Mouse (Mus musculus): ENCODE measurements at regions not wholly inside any gene's neighbourhood (a gene's known extent, or its start where the extent isn't known, plus 50 kb on each side); places are given as distances from the start of the nearest gene placed in this dataset.

DNA sequence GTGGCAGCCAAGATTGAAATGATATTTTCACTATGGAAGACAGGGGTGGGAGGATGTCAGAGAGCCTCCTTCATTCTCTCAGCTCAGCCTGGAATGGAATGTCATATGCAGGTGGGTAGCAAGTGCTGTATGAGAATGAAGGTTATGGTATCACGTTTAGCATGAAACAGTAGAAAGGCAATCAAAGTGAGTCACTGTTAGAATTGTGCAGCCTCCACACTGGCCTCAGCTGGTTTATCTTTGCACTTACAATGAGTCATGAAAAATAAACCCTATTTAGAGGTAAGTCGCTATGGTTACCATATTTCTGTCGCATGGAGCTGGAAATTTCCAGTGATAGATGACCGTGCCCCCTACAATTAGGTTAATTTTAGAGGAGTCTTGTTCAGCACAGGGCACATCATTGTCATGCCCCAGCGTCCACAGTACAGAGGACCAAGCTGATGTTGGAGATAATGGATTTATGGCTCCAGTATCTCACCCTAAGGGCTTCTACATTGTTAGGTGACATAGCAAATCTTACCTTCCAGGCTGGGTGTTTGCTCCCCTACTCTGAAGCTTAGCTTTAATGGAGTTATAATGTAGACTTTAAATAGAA lies 167.9 kb upstream of the Pard3b start:
- no peak for TF ChIP-seq CTCF (IDR thresholded peaks at IDR 0.05)
- intact Hi-C loops (cut with DNase I): no loop called here
- Histone ChIP-seq H3K4me3 (no peak overlapping the region), H3K27ac (no peak overlapping the region)
- no peak for DNase-seq

DNA sequence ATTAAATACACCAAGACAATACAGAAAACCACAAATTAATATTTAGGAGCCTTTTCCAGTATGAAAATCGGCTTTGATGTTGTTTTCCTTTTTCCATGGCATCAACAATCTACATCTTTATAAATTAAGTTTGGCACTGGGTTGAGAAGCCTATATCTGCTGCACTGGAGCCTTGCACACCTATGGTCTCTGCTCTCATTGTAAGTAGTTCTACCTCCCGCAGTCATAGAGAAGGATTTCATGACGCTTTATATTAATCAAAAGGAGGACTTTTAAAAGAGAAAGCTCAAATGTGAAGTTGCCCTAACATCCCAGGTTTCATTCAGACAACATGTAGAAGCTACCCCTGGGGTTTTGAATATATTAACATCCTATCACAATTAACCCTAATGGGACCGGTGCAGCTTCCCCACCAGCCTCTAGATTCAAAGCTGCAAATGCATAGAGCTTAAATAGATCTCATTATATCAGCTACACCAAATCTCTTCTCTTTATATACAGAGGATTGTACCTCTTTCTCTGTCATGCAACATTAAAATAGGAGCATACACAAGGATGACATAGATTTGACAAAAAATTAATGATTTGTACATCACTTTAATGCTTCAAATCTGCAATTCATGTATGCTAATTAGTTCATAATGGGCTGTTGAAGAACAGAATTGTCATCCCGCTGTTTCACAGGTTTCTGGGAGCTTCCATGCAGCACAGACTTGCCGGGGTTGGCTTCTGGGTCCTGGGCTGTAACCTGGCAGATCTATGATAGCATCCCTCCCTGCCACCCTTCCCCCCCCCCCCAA lies 166.6 kb upstream of the Pard3b start:
- intact Hi-C loops (cut with DNase I): no loop called here
- DNase-seq: no peak
- TF ChIP-seq CTCF (IDR thresholded peaks at IDR 0.05): no peak
- Histone ChIP-seq H3K4me3 (no peak overlapping the region), H3K27ac (no peak overlapping the region)

DNA sequence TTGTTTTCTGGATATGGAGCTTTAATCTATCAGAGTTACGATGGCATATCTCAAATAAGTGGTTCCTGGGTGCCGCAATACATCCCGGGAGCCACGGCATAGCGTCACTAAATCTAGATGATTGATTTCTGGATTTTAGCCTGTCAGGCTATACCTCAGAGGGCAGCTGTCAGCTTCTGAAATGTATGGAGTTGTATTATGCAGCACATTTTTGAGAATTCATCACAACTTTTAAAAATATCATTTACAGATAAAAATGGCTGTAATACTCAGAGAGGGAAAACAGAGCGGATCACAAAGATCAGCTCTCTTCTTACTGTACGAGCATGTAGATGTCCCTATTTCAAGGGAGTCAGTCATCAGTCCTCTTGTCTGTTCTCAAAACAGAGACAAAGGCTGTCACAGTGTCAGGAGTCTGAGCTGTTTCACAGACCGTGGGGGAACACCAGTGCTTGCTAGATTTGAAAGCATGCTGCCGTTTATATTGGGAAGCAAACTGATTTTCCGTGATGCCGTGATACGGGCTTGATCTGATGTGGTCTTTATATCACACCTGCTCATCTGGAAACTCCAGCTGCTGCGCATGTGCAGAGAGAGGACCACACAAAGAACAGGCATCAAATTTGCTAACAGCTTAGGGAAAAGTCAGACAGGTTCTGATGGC lies 165.9 kb upstream of the Pard3b start:
- no peak for TF ChIP-seq CTCF (IDR thresholded peaks at IDR 0.05)

DNA sequence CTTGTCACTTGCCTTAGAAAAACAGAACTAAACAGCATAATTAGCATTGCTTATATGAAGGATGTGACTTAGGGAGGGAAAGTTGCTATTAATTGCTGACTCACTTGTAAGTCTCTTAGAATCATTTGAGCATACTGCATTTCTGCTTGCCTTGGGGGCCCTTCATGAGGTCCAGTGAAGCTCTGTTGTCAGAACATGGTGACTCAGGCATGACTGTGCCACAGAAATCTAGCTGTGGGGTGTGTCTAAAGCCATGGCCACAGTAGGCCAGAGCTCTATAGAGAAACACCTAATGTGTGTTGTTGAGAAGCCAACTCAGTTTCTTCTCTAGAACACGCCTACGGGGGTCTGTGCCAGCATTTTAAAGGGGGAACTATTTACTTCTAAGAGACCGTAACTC lies 153.2 kb upstream of the Pard3b start:
- intact Hi-C loops (cut with DNase I): no loop called here
- Histone ChIP-seq H3K4me3 (no peak overlapping the region), H3K27ac (no peak overlapping the region)
- no peak for DNase-seq
- TF ChIP-seq CTCF (IDR thresholded peaks at IDR 0.05): no peak

More for the DNA sequence above, 165.9 kb upstream of the Pard3b start:
- intact Hi-C loops (cut with DNase I): no loop called here
- Histone ChIP-seq H3K4me3 (no peak overlapping the region), H3K27ac (no peak overlapping the region)
- DNase-seq: no peak

DNA sequence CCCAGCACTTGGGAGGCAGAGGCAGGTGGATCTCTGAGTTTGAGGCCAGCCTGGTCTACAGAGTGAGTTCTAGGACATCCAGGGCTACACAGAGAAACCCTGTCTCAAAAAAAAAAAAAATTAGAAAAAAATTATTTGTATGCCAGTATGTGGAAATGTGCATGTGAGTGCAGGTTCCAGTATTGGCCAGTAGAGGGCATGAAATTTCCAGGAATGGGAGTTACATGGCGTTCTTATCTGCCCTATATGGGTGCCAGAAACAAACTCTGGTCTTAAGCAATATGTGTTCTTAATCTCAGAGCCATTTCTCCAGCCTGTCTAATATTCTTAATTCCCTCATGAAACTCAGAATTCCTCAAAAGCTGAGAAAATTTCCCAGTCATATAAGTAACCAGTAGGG lies 113.7 kb upstream of the Pard3b start:
- DNase-seq: no peak
- peak; percentile 7; the same call in 1 of the 2 replicates for TF ChIP-seq CTCF (IDR thresholded peaks at IDR 0.05)
- Histone ChIP-seq H3K27ac (no peak overlapping the region), H3K4me3 (no peak overlapping the region)
- intact Hi-C loops (cut with DNase I): no loop called here

DNA sequence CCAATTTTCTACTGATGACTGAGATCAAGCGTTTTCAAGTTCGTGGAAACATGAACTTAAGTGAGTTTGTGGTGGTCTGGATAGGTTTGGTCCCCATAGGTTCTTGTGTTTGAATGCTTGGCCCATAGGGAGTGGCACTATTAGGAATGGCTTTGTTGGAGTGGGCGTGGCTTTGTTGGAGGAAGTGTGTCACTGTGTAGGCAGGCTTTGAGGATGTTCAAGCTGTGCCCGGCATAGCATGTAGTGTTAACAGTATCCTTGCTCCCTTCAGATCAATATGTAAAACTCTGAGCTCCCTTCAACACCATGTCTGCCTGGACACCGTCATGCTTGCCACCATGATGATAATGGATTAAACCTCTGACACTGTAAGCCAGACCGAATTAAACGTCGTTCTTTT lies 112.7 kb upstream of the Pard3b start:
- DNase-seq: no peak
- no peak for TF ChIP-seq CTCF (IDR thresholded peaks at IDR 0.05)
- H3K27ac ChIP-seq: no peak overlapping the region
- H3K4me3 ChIP-seq: no peak overlapping the region
- intact Hi-C loops (cut with DNase I): no loop called here

DNA sequence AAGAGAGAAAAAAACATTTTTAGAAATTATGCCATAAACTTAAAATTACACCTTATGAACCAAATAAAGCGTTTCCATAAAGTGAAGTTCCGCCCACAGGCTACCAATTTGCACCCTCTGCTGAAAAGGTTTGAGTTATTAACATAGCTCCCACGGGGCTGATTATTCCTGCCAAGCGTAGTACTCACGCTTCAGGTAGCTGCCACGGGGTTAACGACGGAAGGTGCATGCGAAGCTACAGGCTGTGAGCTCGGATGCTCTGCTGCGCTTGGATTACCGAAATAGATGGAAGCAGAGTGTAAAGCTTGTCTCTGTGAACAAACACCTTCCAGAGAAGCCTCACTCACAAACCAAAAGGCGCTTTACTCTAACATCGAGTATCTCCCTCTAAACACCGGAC lies 109.9 kb upstream of the Pard3b start:
- Histone ChIP-seq H3K4me3 (no peak overlapping the region), H3K27ac (no peak overlapping the region)
- no peak for DNase-seq
- intact Hi-C loops (cut with DNase I): no loop called here
- no peak for TF ChIP-seq CTCF (IDR thresholded peaks at IDR 0.05)

DNA sequence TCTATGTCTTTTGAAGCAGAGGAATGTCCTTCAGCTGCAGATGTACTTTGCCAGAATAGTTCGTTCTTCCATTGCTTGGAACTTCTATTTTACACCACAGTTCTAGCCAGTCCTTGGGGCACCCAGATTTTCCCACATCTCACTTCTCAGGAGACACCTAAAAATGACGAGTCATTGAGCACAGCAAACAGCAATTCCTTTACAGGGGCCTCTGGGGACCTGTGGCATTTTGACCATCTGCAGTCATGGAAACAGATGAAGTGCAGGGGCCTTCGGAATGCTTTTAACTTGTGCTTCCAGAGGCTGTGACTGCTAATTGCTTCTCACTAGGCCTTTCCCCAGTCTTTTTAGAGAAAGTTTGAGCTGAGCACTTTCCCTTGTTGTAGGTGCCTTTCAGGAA lies 108.5 kb upstream of the Pard3b start:
- TF ChIP-seq CTCF (IDR thresholded peaks at IDR 0.05): no peak

DNA sequence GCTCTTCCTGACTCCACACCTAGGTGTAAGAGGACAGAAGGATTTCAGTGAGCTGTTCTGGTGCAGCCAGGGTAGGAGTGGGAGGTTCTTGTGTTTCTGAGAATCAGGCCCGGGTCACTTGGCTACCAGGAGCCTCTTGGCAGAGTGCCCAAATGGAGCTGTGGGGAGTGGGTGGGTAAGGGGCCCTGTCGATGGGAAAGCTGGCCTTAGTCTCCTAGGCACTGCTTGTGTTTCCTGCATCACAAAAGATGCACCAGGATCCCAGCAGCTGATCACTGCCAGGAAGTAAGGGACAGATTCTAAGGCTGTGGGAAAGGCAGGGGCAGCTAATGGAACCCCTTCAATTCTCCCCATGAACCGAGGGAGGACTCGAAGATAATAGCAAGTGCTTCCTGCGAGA lies 107.1 kb upstream of the Pard3b start:
- no peak for DNase-seq
- intact Hi-C loops (cut with DNase I): no loop called here

More for the DNA sequence above, 108.5 kb upstream of the Pard3b start:
- DNase-seq: no peak
- intact Hi-C loops (cut with DNase I): no loop called here
- Histone ChIP-seq H3K4me3 (no peak overlapping the region), H3K27ac (no peak overlapping the region)

DNA sequence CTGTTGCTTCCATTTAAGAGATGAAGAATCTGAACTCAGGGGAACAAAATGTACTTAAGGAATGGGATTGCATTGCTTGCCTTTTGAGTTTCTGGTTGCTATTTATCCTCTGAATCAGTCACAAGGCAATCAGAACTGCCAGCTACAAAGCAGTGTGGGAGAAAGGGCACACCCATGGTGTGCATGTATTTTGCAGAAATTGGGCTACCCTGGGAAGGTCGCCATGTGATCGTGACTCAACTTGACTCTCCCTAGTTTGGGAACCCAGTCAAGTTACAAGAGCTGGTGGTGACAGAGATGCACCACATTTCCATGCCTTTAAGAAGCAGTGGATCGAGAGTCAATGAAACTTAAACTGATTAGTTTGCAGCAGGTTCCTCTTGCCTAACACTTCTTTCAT lies 98.5 kb upstream of the Pard3b start:
- intact Hi-C loops (cut with DNase I): no loop called here
- Histone ChIP-seq H3K4me3 (no peak overlapping the region), H3K27ac (no peak overlapping the region)
- DNase-seq: peak; percentile 27
- TF ChIP-seq CTCF (IDR thresholded peaks at IDR 0.05): no peak

More for the DNA sequence above, 107.1 kb upstream of the Pard3b start:
- Histone ChIP-seq H3K27ac (no peak overlapping the region), H3K4me3 (no peak overlapping the region)
- TF ChIP-seq CTCF (IDR thresholded peaks at IDR 0.05): no peak

DNA sequence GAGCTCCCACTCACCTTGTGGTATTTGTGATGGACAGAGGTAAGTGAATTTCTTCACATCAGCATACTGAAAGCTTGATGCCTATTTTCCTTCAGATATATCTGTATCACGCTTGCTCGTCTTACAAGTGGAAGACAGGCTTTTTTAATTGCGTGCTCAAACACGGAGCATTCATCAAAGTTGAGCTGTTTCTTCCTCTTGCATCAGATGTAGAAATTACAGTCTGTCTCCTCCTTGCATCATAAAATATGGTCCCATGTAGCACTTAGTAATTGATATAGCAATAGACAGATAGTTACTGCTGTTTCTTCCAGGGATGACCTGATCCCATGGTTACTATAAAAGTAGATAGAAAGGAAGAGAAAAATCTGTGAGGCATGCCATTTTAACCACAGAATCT lies 97.5 kb upstream of the Pard3b start:
- intact Hi-C loops (cut with DNase I): no loop called here
- DNase-seq: no peak
- TF ChIP-seq CTCF (IDR thresholded peaks at IDR 0.05): no peak
- Histone ChIP-seq H3K27ac (no peak overlapping the region), H3K4me3 (no peak overlapping the region)

DNA sequence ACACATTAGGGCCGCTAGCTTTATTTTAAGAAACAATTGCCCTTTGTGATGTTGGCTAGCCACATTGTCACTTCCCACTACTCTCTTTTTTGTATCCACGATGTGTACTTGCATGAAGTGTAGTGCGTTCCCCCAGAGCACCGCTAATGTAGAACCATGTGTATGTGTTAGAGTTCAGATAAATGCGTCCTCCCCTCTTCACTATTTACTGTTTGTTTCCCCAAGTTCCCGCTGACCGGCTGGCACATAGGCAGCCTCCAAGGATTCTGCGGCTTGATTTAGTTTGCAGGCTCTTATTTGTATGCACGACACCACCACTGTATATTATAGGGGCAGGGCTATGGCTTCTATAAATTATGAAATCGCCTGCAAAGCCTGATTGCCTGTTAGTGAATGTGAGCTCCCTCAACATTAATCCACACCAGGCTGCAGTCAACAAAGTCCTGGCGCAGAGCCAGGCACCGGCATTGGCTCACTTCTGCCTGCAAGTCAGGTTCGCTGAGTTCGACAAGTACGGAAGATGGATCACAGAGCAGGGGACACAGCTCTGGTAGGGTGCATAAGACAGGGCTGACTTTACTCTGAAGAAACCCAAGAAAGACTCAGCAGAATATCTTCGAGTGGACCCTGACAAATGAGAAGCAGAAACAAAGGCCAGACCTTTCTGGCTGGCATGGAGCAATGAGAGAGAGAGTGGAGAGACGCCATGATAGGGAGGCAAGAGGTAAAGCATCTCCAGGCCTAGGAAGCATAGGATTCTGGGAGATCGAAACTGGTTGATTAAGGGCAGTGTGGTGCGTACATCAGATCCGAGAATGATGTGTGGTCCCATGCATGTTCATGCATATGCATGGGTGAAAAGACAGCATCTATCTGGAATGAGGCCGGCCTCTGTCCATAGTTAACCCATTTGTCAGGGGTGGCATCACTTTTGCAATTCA lies 85.8 kb upstream of the Pard3b start:
- no peak overlapping the region for H3K4me3 ChIP-seq
- intact Hi-C loops (cut with DNase I): no loop called here
- no peak overlapping the region for H3K27ac ChIP-seq
- no peak for TF ChIP-seq CTCF (IDR thresholded peaks at IDR 0.05)
- DNase-seq: no peak

Measured in gastrocnemius, adult 2 months (tissue).